ENCODE assay signal across 8 mouse cellular contexts in the genomic region with DNA sequence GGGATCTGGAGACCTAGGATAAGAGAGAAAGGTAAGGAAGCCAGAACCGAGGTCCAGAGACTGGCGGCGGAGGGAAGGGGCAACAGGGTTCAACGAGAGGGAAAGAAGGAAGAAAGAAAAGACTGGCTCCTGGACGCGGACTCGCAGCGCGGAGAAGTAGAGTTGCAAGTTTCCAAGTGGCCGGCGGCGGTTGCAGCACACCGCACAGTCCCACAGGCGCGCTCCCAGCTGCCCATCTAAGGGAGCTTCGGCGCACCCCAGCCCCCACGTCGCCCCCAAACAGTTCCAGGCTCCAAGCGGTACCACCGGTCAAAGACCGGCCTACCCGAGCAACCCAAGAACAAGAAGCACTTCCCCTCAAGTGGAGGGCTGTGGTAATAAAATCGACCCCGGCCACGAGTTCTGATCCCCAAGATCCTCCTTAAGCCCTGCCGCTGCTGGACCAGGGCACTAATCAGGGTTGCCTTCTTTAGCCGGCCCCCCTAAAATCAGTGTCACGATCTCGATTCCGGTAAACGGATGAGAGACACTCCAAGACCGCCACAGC. TPM values are rescaled to one million over a fixed set of nuclear protein-coding genes. Genes with fewer than 3 reads are reported as not detected.
DNase-seq lines count a peak whose midpoint lies in the region; ATAC-seq and TF ChIP-seq lines count a peak whose summit lies in the region.

No protein-coding gene starts in this region.

- H3K9me3 ChIP-seq in kidney, postnatal 0 days (replicated peaks; ENCODE audit: low read length): no peaks in the 10 kb centered on the region
- no peaks in the 10 kb centered on the region for H3K9me3 ChIP-seq in heart, embryonic 13.5 days
- H3K9me3 ChIP-seq in liver, embryonic 11.5 days (ENCODE audit: control insufficient read depth, low read length): peaks cover 2% of the 10 kb centered on the region; the same call in 1 of the 2 replicates

- H3K4me2 ChIP-seq in kidney, postnatal 0 days (ENCODE audit: low read length): peak overlapping the region; percentile 73
- H3K4me2 ChIP-seq in heart, embryonic 13.5 days: peak overlapping the region; percentile 98
- H3K4me2 ChIP-seq in liver, embryonic 11.5 days: peak overlapping the region; percentile 86

- WGBS in kidney, postnatal 0 days: under 1% methylated on average over 32 of the region's 33 CpGs
- under 1% methylated on average over 33 of the region's 33 CpGs for WGBS in heart, embryonic 13.5 days
- WGBS in liver, embryonic 11.5 days: under 1% methylated on average over 33 of the region's 33 CpGs
- WGBS in small intestine, adult 2 months: 2% methylated on average over 33 of the region's 33 CpGs

- peak; percentile 72 for DNase-seq in kidney, postnatal 0 days (ENCODE audit: low spot score)
- no peak for DNase-seq in kidney, adult 8-10 months
- DNase-seq in liver, embryonic 11.5 days (ENCODE audit: low spot score): no peak
- DNase-seq in ovary, postnatal 14 days (ENCODE audit: low spot score): no peak
- DNase-seq in gastrocnemius, postnatal 25 days: no peak

- H3K27ac ChIP-seq in kidney, postnatal 0 days: peak overlapping the region; percentile 55
- H3K27ac ChIP-seq in cortical plate, adult 2 months (ENCODE audit: insufficient read depth, low read length): no peak overlapping the region; the same call in 1 of the 2 replicates
- peak overlapping the region; percentile 85 for H3K27ac ChIP-seq in heart, embryonic 13.5 days (replicated peaks)
- peak overlapping the region; percentile 64; the same call in 1 of the 2 replicates for H3K27ac ChIP-seq in liver, embryonic 11.5 days (ENCODE audit: low read depth, low read length)
- peak overlapping the region; percentile 48 for H3K27ac ChIP-seq in small intestine, adult 2 months (ENCODE audit: insufficient read depth, low read depth, low read length)

- H3K4me3 ChIP-seq in kidney, postnatal 0 days (replicated peaks; ENCODE audit: low read depth, low read length): peak overlapping the region; percentile 47
- H3K4me3 ChIP-seq in cortical plate, adult 2 months (ENCODE audit: insufficient read depth, low read length): peak overlapping the region; percentile 32
- H3K4me3 ChIP-seq in heart, embryonic 13.5 days: peak overlapping the region; percentile 67
- peak overlapping the region; percentile 53 for H3K4me3 ChIP-seq in liver, embryonic 11.5 days (ENCODE audit: low read depth, low read length)
- peak overlapping the region; percentile 60 for H3K4me3 ChIP-seq in small intestine, adult 2 months (ENCODE audit: low read depth, low read length)

- H3K27me3 ChIP-seq in kidney, postnatal 0 days (ENCODE audit: insufficient read depth, low read length): peaks cover 4% of the 10 kb centered on the region; the same call in 1 of the 2 replicates
- H3K27me3 ChIP-seq in heart, embryonic 13.5 days (replicated peaks): peaks cover 62% of the 10 kb centered on the region
- H3K27me3 ChIP-seq in liver, embryonic 11.5 days (replicated peaks; ENCODE audit: control insufficient read depth, insufficient read depth, low read length): peaks cover 71% of the 10 kb centered on the region
- H3K27me3 ChIP-seq in small intestine, adult 2 months (ENCODE audit: control insufficient read depth, insufficient read depth, low read length): peaks cover 43% of the 10 kb centered on the region

- no peak for TF ChIP-seq POLR2A in cortical plate, adult 2 months (IDR thresholded peaks at IDR 0.05; ENCODE audit: extremely low read depth, insufficient read depth, low read length)
- TF ChIP-seq POLR2A in small intestine, adult 2 months (IDR thresholded peaks at IDR 0.05; ENCODE audit: low read depth, low read length): no peak

- peaks cover 8% of the 10 kb centered on the region; the same call in 1 of the 2 replicates for H3K4me1 ChIP-seq in kidney, postnatal 0 days (replicated peaks; ENCODE audit: insufficient read depth, low read length)
- H3K4me1 ChIP-seq in cortical plate, adult 2 months (ENCODE audit: control insufficient read depth, insufficient read depth, low read length): no peaks in the 10 kb centered on the region; the same call in 1 of the 2 replicates
- peaks cover 46% of the 10 kb centered on the region for H3K4me1 ChIP-seq in heart, embryonic 13.5 days
- H3K4me1 ChIP-seq in liver, embryonic 11.5 days (replicated peaks; ENCODE audit: control insufficient read depth, insufficient read depth, low read length): peaks cover 3% of the 10 kb centered on the region; the same call in 1 of the 2 replicates
- peaks cover 11% of the 10 kb centered on the region; the same call in 1 of the 2 replicates for H3K4me1 ChIP-seq in small intestine, adult 2 months (ENCODE audit: control insufficient read depth, insufficient read depth, insufficient read length, low read length)

- 0 out of 2 replicates have a peak, but pooled peaks have one; percentile 27 for ATAC-seq in kidney, postnatal 0 days (replicated peaks; ENCODE audit: low FRiP score, low read depth)
- no peak for ATAC-seq in heart, embryonic 13.5 days (ENCODE audit: extremely low read depth, insufficient number of reproducible peaks, low FRiP score, low TSS enrichment)
- ATAC-seq in liver, embryonic 11.5 days (replicated peaks; ENCODE audit: low FRiP score): no peak

- peak overlapping the region; percentile 33; the same call in 1 of the 2 replicates for H3K9ac ChIP-seq in kidney, postnatal 0 days (ENCODE audit: low read depth, low read length)
- H3K9ac ChIP-seq in heart, embryonic 13.5 days: peak overlapping the region; percentile 82
- peak overlapping the region; percentile 48 for H3K9ac ChIP-seq in liver, embryonic 11.5 days (ENCODE audit: low read depth, low read length)

- no peak for TF ChIP-seq CTCF in kidney, postnatal 0 days (IDR thresholded peaks at IDR 0.05; ENCODE audit: low read depth)
- no peak for TF ChIP-seq CTCF in cortical plate, adult 2 months (IDR thresholded peaks at IDR 0.05; ENCODE audit: extremely low read depth, insufficient read depth, low read length)
- TF ChIP-seq CTCF in small intestine, adult 2 months (IDR thresholded peaks at IDR 0.05; ENCODE audit: extremely low read depth, insufficient read length, insufficient replicate concordance, low read depth, low read length): no peak

- no peaks in the 10 kb centered on the region for H3K36me3 ChIP-seq in kidney, postnatal 0 days (ENCODE audit: insufficient read depth, low read length)
- H3K36me3 ChIP-seq in heart, embryonic 13.5 days: no peaks in the 10 kb centered on the region
- no peaks in the 10 kb centered on the region for H3K36me3 ChIP-seq in liver, embryonic 11.5 days (ENCODE audit: control insufficient read depth, insufficient read depth, low read length)
- H3K36me3 ChIP-seq in small intestine, adult 2 months (ENCODE audit: control insufficient read depth, insufficient read depth, low read length): no peaks in the 10 kb centered on the region

RNA-seq across cellular contexts. Expression of a gene that starts 0.7 kb away (rescaled TPM):
- 2.6 and 4.2 TPM in 2 replicates for polyA plus RNA-seq in kidney, postnatal 0 days (2015; fragmentation: Nextera tagmentation; extraction: Ambion mirVana)
- polyA plus RNA-seq in cortical plate, adult 2 months (2012; rRNA removed): 1.6 and 1.8 TPM in 2 replicates
- polyA plus RNA-seq in heart, embryonic 13.5 days (2015; fragmentation: Nextera tagmentation; extraction: Ambion mirVana): 3.1 and 3.3 TPM in 2 replicates
- 3.4 and 3.6 TPM in 2 replicates for polyA plus RNA-seq in liver, embryonic 11.5 days (2014; fragmentation: Nextera tagmentation; extraction: Ambion mirVana)
- polyA plus RNA-seq in small intestine, adult 2 months (2012; rRNA removed): 2.7 and 4.7 TPM in 2 replicates
- total RNA-seq in gastrocnemius, postnatal 25 days (2021): 1 to 10 TPM; 1.4 to 1.5 TPM
